Mouse (Mus musculus): Measurements from ENCODE around the gene Mcub.

Mcub gene

GRCm38 (mm10) chr3:129969432-129970395 lies at the start of gene Mcub:
TSS of gene Mcub (minus strand) at chr3:129970206.
- peak in 1 of 2 experiments; percentile 24 for DNase-seq (ENCODE audit: low spot score in 2 of 2)

- DNase-seq (ENCODE audit: low spot score in 2 of 2): no peak
Observed at GRCm38 (mm10) chr3:130012943-130013342, 42.9 kb upstream of the Mcub start.

- no peak for DNase-seq (ENCODE audit: low spot score in 2 of 2)
Observed at GRCm38 (mm10) chr3:130011236-130011635, 41.2 kb upstream of the Mcub start.

GRCm38 (mm10) chr3:130006141-130006540 lies 36.1 kb upstream of the Mcub start:
- DNase-seq (ENCODE audit: low spot score in 2 of 2): no peak

GRCm38 (mm10) chr3:130000926-130001325 lies 30.9 kb upstream of the Mcub start:
- no peak for DNase-seq (ENCODE audit: low spot score in 2 of 2)

GRCm38 (mm10) chr3:129998526-129998925 lies 28.5 kb upstream of the Mcub start:
- DNase-seq (ENCODE audit: low spot score in 2 of 2): no peak

- no peak for DNase-seq (ENCODE audit: low spot score in 2 of 2)
Observed at GRCm38 (mm10) chr3:129998001-129998400, 28.0 kb upstream of the Mcub start.

GRCm38 (mm10) chr3:129997324-129997723 lies 27.3 kb upstream of the Mcub start:
- no peak for DNase-seq (ENCODE audit: low spot score in 2 of 2)

GRCm38 (mm10) chr3:129987297-129987696 lies 17.3 kb upstream of the Mcub start:
- no peak for DNase-seq (ENCODE audit: low spot score in 2 of 2)

- DNase-seq (ENCODE audit: low spot score in 2 of 2): no peak
Observed at GRCm38 (mm10) chr3:129985335-129985734, 15.3 kb upstream of the Mcub start.

- DNase-seq (ENCODE audit: low spot score in 2 of 2): no peak
Observed at GRCm38 (mm10) chr3:129984797-129985196, 14.8 kb upstream of the Mcub start.

- DNase-seq (ENCODE audit: low spot score in 2 of 2): no peak
Observed at GRCm38 (mm10) chr3:129982271-129982670, 12.3 kb upstream of the Mcub start.

- DNase-seq (ENCODE audit: low spot score in 2 of 2): no peak
Observed at GRCm38 (mm10) chr3:129981756-129982155, 11.8 kb upstream of the Mcub start.

GRCm38 (mm10) chr3:129979510-129979909 lies 9.5 kb upstream of the Mcub start:
- no peak for DNase-seq (ENCODE audit: low spot score in 2 of 2)

- DNase-seq (ENCODE audit: low spot score in 2 of 2): no peak
Observed at GRCm38 (mm10) chr3:129978716-129979115, 8.7 kb upstream of the Mcub start.

GRCm38 (mm10) chr3:129976317-129976716 lies 6.3 kb upstream of the Mcub start:
- no peak for DNase-seq (ENCODE audit: low spot score in 2 of 2)

GRCm38 (mm10) chr3:129970529-129971515 lies 816 bp upstream of the Mcub start:
- no peak for DNase-seq (ENCODE audit: low spot score in 2 of 2)

- DNase-seq (ENCODE audit: low spot score in 2 of 2): no peak
Observed at GRCm38 (mm10) chr3:129969031-129969430, 975 bp downstream of the Mcub start.

GRCm38 (mm10) chr3:129967874-129968273 lies 2.1 kb downstream of the Mcub start:
- no peak for DNase-seq (ENCODE audit: low spot score in 2 of 2)

- no peak for DNase-seq (ENCODE audit: low spot score in 2 of 2)
Observed at GRCm38 (mm10) chr3:129964681-129965080, 5.3 kb downstream of the Mcub start.

GRCm38 (mm10) chr3:129962533-129962932 lies 7.5 kb downstream of the Mcub start:
- no peak for DNase-seq (ENCODE audit: low spot score in 2 of 2)

- no peak for DNase-seq (ENCODE audit: low spot score in 2 of 2)
Observed at GRCm38 (mm10) chr3:129953296-129953695, 16.7 kb downstream of the Mcub start.

All from urinary bladder, postnatal 4 days (tissue).